ENCODE assay signal across 9 mouse cellular contexts in genomic region chrX:36534514-36534913, GRCm38 (mm10). TPM values are rescaled to one million over a fixed set of nuclear protein-coding genes. Genes with fewer than 3 reads are reported as not detected.
A peak's percentile ranks its signal among the peaks of the same experiment; 100 is the strongest.
DNase-seq lines count a peak whose midpoint lies in the region; ATAC-seq lines count a peak whose summit lies in the region.
"Had no signal": no experiment of that assay in that cellular context is flagged by ENCODE, and none has a peak within 500 bp of the region (broad histone marks: within the 10 kb centered on the region; RNA-seq: fewer than 3 reads in every experiment).

No protein-coding gene starts in this region.

- peak; percentile 28 for DNase-seq in CD4-positive helper T cell, adult 2 months (ENCODE audit: low read depth, low spot score)
- peak; percentile 75 for DNase-seq in adipocyte (ENCODE audit: low spot score)
- peak; percentile 69 for DNase-seq in heart, adult 8-10 months (ENCODE audit: low spot score)
- peak; percentile 53 for DNase-seq in layer of hippocampus, adult 9-11 months
- peak; percentile 43 to 78 for DNase-seq in lung, postnatal 4 days
- peak; percentile 30 to 51 for DNase-seq in right cerebral cortex, postnatal 36 days (ENCODE audit: low spot score in 2 of 2)
- peak; percentile 59 to 81 for DNase-seq in urinary bladder, postnatal 4 days (ENCODE audit: low spot score in 2 of 2)

- ATAC-seq in common myeloid progenitor, adult 5-6 weeks (replicated peaks; ENCODE audit: low read depth, poor library complexity, severe bottlenecking), result peak; percentile 85

RNA-seq across cellular contexts. Expression of gene Gm14569, which starts 42.9 kb away (rescaled TPM):
- not detected in 2 replicates for total RNA-seq in common myeloid progenitor, adult 5-6 weeks (2017)
- not detected for total RNA-seq in heart, adult 8-10 months (2022)
- total RNA-seq: neutrophil, adult 5-6 weeks had no signal

Comparison
In these comparisons a context has a peak if more than half of its experiments do, and no peak if none do; other contexts are left out.
1. Peak in every context shown above with its lines: DNase-seq and ATAC-seq.